Mouse (Mus musculus) liver, adult 2 months (tissue): ENCODE measurements around the gene C530008M17Rik.

ENCODE experiments used
- CTCF ChIP-seq: fragments of 200-500 bp; IDR thresholded peaks from 2 replicates; pipeline ENCODE4 v1.5.1; 2011; ENCODE audit warnings: low read depth, low read length, control low read depth
- POLR2A ChIP-seq: fragments of 200-500 bp; IDR thresholded peaks from 2 replicates; pipeline ENCODE4 v1.6.1; 2011; ENCODE audit warnings: low read length, control low read depth; ENCODE audit not compliant: insufficient read depth; ENCODE audit errors: extremely low read depth

DNA sequence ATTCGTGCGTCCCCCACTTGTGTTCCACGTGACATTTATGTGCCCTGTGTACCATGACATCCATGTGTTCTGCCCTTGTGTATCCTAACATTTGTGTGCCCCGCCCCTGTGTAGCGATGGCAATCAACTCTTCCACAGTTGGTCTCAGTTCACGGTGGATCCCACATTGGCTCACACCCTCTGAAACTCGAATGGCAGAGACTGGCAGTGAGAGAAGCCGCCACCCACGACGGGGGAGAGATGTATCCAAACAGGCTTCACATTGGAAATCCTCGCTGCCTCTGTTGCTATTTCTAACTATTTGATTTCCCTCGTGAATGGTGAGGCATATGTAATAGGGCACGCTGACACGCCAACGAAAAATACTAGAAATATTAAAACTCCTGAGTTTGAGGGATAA is 161.4 kb downstream of the C530008M17Rik start:
- TF ChIP-seq CTCF (no peak), POLR2A (no peak)
